Mouse (Mus musculus) small intestine, adult 2 months (tissue): ENCODE measurements around the gene Gm29609. TPM values are rescaled to one million over a fixed set of nuclear protein-coding genes. Genes with fewer than 3 reads are reported as not detected.

Experiments
- H3K27ac ChIP-seq: fragments of 200-500 bp; 2 replicates; pipeline ENCODE4 v1.5.1; 2012; ENCODE audit warnings: low read depth, low read length, control low read depth, inconsistent platforms; ENCODE audit not compliant: insufficient read depth
- H3K27me3 ChIP-seq: fragments of 200-500 bp; 2 replicates; pipeline ENCODE4 v1.6.1; 2012; ENCODE audit warnings: mild to moderate bottlenecking, moderate library complexity, low read length, inconsistent platforms; ENCODE audit not compliant: control insufficient read depth, insufficient read depth
- H3K36me3 ChIP-seq: fragments of 200-500 bp; 2 replicates; pipeline ENCODE4 v1.6.1; 2012; ENCODE audit warnings: mild to moderate bottlenecking, low read length, control low read depth, inconsistent platforms; ENCODE audit not compliant: control insufficient read depth, insufficient read depth
- H3K4me1 ChIP-seq: fragments of 200-500 bp; 2 replicates; pipeline ENCODE4 v1.6.1; 2012; ENCODE audit warnings: low read length, inconsistent platforms, mixed read lengths; ENCODE audit not compliant: control insufficient read depth, insufficient read depth, insufficient read length
- H3K4me3 ChIP-seq: fragments of 200-500 bp; 2 replicates; pipeline ENCODE4 v1.5.1; 2012; ENCODE audit warnings: low read depth, mild to moderate bottlenecking, control low read depth, inconsistent platforms, low read length, moderate library complexity
- CTCF ChIP-seq: fragments of 200-500 bp; IDR thresholded peaks from 2 replicates; pipeline ENCODE4 v1.5.1; 2012; ENCODE audit warnings: low read depth, mild to moderate bottlenecking, control low read depth, inconsistent platforms, low read length, moderate library complexity, mixed read lengths; ENCODE audit not compliant: insufficient replicate concordance, insufficient read length; ENCODE audit errors: extremely low read depth
- POLR2A ChIP-seq: fragments of 200-500 bp; IDR thresholded peaks from 2 replicates; pipeline ENCODE4 v1.6.1; 2012; ENCODE audit warnings: low read depth, mild to moderate bottlenecking, control low read depth, inconsistent platforms, low read length, moderate library complexity
- WGBS: fragments of 180-500 bp; shearing (Covaris S2); methylation state at CpG from one replicate; pipeline ENCODE4 v1.1.7; 2018; 5-methylcytosine and 5-hydroxymethylcytosine counted together
- polyA plus RNA-seq: library from polyadenylated mRNA; depleted of rRNA; stranded (reverse); fragments of >200 nt; gene quantifications from 2 replicates; pipeline ENCODE4 v1.2.3, GENCODE M21; 2012

The Gm29609 gene
- polyA plus RNA-seq, 1 experiment, result 0.98 TPM

DNA sequence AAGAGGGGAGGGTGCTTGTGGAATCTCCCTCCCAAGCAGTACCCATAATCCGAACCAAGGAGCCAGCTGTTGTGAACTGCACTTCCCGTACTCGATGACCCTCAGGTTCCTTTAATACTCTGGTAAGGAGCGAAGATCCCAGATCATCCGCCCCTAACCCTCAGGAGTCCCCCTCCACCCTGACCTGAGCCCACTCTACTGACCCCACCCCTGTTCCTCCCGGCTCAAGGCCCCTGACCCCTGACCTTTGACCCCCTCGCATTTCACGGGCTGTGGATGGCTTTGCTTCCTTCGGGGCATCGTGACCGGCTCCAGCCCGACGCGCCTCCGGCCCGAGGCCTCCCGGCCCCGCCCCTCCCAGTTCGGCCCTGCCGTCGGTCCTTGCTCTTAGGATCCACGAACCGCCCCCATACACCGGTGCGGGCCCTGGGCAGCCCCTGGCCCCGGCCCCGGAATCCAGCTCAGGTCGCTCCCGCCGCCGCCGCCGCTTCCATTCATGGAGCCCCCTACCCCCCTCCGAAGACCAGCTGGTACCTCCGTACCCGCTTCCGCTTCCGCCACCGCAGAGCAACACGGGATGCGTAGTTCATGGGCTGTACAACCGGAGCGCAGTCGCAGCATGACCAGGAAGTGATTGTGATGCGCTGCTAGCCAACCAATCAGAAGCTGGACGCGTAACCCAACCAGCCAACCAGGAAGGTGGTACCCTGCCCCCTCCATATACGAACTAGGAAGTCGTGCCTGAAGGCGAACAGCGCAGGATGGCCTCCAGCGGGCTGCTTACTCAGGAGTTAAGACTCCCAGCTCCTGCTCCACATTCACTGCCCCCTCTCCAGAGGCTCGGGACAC is 22.3 kb upstream of the Gm29609 start, which contains the start of gene Zfp513:
Gene Zfp513 (minus strand): TSS at position 562 of the 849 bp plus-strand sequence.
- H3K4me3 ChIP-seq, result peak within 1 kb of the TSS; percentile 75
- H3K27ac ChIP-seq, result peak within 1 kb of the TSS; percentile 75
- WGBS, result under 1% methylated on average over 53 of the region's 53 CpGs
- peaks cover 60% of the 10 kb centered on the region for H3K36me3 ChIP-seq
- TF ChIP-seq POLR2A, result peak; percentile 81; the same call in 1 of the 2 replicates
- no peak for TF ChIP-seq CTCF
- peaks cover 8% of the 10 kb centered on the region for H3K4me1 ChIP-seq
- no peaks in the 10 kb centered on the region for H3K27me3 ChIP-seq

DNA sequence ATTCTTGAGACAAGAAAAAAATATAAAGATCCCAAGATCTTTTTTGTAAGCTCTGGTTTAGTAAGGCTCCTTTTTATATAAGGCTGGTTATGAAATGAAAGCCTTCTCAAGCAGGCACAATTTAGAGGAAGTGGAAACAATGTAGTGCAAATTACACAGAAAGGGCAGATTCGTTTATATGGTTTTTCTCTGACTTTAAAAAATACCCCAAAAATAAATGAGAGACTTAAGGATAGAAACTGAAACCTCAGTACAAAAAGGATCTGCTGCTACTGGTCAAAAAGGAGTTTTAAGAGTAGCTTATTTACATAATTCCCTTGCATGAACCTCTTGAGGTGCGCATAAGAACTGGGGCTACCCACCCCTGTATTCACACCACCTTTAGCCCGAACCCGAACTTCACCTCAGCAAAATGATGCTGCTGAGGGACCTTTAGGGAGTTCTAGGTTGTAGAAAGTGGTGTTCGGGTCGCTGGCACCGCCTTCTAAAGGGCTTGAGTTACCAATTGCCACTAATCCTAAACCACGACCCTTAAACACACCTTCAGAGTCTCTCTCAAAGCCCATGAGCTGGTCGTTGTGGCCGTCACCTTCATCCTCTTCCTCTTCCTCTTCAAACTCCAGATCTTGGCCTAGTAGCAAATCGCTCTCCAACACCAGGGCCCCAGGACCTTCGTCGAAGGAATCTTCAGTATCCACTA is 21.5 kb upstream of the Gm29609 start:
- no peaks in the 10 kb centered on the region for H3K27me3 ChIP-seq
- TF ChIP-seq POLR2A (no peak), CTCF (no peak)
- peak overlapping the region; percentile 75 for H3K4me3 ChIP-seq
- H3K27ac ChIP-seq, result peak overlapping the region; percentile 67
- H3K4me1 ChIP-seq, result peaks cover 8% of the 10 kb centered on the region
- peaks cover 64% of the 10 kb centered on the region for H3K36me3 ChIP-seq
- 7% methylated on average over 13 of the region's 13 CpGs for WGBS

DNA sequence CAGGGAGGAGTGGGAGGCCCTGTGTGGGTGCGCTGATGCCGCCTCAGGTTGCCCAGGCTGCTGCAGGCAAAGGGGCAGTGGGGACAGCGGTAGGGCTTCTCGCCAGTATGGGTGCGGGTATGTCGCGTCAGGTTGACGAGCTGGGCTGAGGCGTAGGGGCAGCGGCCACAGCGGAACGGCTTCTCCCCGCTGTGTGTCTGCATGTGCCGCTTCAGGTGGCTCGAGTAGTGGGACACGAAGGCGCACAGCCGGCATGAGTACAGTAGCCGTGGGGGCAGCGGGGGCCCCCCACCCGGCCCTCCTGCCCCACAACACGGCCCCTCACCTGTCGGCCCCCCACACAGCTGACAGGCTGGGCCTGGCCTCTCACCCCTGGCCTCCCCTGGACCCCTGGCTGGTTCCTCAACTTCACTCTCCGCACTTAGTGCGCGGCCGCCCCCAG is 20.6 kb upstream of the Gm29609 start:
- H3K27ac ChIP-seq, result no peak overlapping the region
- H3K4me1 ChIP-seq, result peaks cover 8% of the 10 kb centered on the region
- H3K27me3 ChIP-seq, result no peaks in the 10 kb centered on the region
- H3K4me3 ChIP-seq, result no peak overlapping the region
- TF ChIP-seq CTCF, result no peak
- TF ChIP-seq POLR2A, result no peak
- H3K36me3 ChIP-seq, result peaks cover 65% of the 10 kb centered on the region
- 91% methylated on average over 27 of the region's 27 CpGs for WGBS

DNA sequence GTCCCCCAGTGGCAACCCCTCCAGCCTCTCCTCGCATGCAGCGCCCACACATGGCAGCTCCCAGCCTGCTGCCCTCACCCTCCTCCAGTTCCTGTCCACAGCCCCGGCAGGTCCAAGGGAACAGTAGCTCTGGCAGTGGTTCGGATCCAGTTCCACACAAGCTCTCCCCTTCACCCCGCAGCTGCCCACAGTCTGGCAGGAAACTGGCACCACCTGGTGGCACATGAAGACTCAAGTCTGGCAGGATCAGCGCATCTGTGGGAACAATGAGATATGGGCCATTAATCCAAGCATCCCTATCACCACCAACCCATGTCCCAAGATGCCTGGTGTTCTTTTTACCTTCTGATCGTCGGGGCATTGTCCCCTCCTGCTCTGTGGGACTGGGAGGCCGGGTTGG is 20.2 kb upstream of the Gm29609 start:
- Histone ChIP-seq H3K27me3 (no peaks in the 10 kb centered on the region), H3K36me3 (peaks cover 66% of the 10 kb centered on the region), H3K27ac (no peak overlapping the region), H3K4me1 (peaks cover 8% of the 10 kb centered on the region), H3K4me3 (no peak overlapping the region)
- TF ChIP-seq CTCF (0 out of 2 replicates have a peak, but pooled peaks have one; percentile 3), POLR2A (no peak)
- 72% methylated on average over 9 of the region's 9 CpGs for WGBS

DNA sequence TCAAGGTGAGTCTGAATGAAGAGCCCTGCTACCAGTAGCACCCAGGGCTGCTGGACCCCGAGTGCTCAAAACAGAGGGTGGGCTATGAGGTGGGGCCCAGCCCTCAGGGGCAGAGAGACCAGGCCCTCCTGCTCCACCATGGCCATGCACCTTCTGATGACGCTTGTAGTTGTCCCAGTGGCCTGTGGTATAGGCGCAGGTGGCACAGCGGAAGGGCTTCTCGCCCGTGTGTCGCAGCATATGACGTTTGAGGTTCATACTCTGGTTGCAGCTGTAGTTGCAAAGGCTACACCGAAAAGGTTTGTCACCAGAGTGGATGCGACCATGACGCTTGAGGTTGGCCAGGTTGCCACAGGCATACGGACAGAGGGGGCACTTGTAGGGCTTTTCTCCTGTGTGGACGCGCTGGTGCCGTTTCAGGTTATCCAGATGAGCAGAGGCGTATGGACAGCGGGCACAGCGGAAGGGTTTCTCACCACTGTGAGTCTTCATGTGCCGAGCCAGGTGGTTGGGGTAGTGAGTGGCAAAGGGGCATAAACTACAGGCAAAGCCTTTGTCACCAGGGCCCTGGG is 19.7 kb upstream of the Gm29609 start:
- no peak overlapping the region for H3K27ac ChIP-seq
- H3K27me3 ChIP-seq, result no peaks in the 10 kb centered on the region
- H3K36me3 ChIP-seq, result peaks cover 67% of the 10 kb centered on the region
- no peak overlapping the region for H3K4me3 ChIP-seq
- TF ChIP-seq POLR2A (no peak), CTCF (no peak)
- peaks cover 8% of the 10 kb centered on the region for H3K4me1 ChIP-seq
- WGBS, result 91% methylated on average over 19 of the region's 19 CpGs

DNA sequence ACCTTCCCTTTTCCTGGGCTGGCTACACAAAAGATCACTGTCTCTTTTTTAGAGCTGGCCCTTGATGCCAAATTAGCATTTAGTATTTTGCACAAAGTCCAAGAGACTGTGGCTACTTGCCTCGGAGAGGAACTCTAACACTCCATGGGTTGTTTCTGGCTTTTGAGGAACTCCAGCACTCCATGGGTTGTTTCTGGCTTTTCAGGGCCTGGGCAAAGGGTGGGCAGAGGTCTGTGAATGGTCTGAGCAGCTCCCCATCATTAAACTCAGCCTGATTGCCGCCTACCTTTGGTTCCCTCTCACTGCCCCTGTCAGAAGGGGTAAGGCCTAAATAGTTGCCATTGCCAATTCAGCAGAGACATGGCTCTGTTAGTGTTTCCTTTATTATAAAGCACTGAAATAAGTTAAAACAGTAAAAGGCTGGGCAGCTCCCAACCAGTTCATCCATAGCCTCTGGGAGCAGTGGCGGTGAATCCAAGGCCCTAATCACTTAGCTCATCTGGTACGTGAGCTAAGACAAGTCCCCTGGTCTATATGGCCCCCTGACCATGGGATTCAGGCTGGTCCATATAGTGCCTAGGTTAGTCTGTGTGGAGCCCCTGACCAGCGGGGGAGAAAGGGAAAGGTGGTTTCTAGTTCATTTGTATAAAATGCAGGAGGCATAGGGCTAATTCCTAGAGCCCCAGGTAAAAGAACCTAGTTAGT is 19.1 kb upstream of the Gm29609 start:
- TF ChIP-seq POLR2A, result no peak
- TF ChIP-seq CTCF, result no peak
- H3K36me3 ChIP-seq, result peaks cover 65% of the 10 kb centered on the region
- peaks cover 8% of the 10 kb centered on the region for H3K4me1 ChIP-seq
- no peak overlapping the region for H3K27ac ChIP-seq
- no peak overlapping the region for H3K4me3 ChIP-seq
- no peaks in the 10 kb centered on the region for H3K27me3 ChIP-seq
- 84% methylated on average over 5 of the region's 5 CpGs for WGBS
